Mouse (Mus musculus) layer of hippocampus, postnatal 10 days (tissue): ENCODE measurements around the gene Tldc1. TPM values are rescaled to one million over a fixed set of nuclear protein-coding genes. Genes with fewer than 3 reads are reported as not detected.

Experiments used
- DNase-seq, 2 experiments: peaks; one replicate each; pipeline ENCODE4 v3.0.0; 2021; ENCODE audit warnings: low spot score in 2 of 2
- total RNA-seq, 2 experiments: library from RNA; stranded (reverse); gene quantifications; 2 replicates each; pipeline ENCODE4 v1.2.3; 2021

The Tldc1 gene
- total RNA-seq, 2 experiments from 2014 or later: 16.3 to 18.3 TPM

DNA sequence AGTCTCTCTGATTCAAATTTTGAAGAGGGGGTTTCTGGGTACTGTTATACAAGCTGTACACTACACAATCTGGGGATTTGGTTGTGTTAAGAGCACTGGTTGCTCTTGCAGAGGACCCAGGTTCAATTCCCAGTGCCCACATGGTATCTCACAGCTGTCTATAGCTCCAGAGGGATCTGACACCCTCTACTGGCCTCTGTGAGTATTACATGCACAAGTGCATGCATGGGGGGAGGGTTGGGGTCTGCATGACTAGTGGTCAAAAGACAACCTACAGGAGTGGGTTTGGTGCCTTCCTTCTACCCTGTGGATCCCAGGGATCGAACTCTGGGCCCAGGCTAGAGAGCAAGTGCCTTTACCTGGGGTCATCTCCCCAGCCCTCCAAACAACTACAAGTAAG, 24.4 kb upstream of the Tldc1 start:
- no peak for DNase-seq

DNA sequence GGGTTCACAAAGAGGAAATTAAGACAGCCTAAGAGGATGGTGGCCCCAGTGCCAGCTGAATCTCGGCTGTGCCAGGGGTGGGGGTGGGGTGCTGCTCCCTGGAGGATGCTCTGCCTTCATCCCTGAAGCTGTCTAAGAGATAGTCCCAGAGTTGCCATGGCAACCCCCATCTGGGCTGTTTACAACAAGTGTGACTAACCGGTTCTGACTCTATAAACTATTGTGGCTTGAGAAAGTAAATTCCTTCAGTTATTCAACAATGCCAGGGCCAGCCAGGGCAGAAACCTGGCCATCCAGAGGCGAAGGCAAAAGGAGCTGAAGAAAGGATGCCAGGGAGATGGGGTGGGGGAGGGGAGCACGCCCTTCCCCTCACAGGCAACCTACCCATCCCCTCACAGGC, 23.0 kb upstream of the Tldc1 start:
- no peak for DNase-seq

DNA sequence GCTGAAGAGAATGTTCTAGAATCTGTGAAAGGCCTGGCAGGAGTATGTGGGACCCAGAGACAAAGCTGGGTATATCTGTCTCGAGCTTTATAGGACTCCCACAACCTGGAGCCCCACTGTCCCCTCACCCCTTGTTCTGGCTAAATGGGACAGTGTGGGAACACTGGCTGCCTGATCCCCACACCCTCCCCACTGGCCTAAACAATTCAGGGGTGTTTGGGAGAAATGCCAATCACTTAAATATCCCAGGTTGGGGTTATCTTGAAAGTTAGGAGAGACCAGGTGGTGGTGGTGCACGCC, 20.7 kb upstream of the Tldc1 start:
- no peak for DNase-seq

DNA sequence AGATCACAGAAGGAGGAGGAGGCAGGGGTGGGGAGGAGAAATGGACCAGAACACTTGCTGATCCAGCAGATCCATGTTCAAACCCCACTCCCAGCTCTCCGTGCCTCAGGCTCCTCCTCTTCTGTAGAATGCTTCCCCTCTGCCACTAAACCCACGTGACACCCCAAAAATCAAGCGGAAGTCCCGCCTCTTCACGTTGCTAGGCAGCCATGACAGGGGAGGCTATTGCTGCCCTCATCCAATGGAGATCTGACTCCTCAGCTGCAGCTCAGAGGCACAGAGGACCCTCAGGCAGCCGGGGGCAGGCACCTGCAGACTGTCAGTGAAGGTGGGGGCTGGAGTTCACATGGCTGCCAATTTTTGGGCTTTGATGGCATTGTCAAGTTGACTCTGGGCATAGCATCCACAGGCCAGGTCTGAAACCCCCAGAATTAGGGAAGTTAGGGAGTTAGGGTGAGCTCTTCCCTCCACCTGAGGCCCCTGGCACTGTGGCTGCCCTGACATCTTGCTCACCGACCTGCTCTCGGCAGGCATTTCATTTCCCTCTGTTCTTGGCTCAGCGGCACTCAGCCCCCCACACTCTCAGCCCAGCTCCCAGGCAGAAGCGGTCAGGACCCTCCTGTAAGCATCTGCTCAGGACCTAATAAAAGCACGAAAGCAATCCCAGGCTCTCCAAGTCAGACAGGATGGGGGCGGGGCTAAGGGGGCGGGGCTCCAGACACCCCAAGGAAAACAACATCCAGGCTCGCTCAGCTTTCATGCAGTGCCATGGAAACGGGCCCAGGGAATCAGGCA, 20.2 kb upstream of the Tldc1 start:
- DNase-seq: peak; percentile 75

DNA sequence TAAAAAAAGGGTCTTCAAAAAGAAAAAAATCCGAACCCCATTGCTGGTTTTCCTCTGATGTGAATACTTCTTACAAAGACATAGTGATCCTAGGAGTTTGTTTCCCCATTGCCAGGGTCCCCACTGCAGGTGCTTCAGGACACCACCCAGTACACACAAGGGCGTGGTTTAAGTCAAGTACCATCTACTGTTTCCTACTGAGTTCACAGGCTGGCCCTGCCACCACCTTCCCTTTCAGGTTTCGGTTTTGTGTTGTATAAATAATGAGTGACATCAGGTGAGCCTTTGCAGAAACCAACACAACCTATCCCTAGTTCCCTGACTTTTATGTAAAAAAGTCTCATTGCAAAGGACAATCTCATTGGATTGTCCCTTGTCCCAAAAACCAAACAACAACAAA, 17.4 kb upstream of the Tldc1 start:
- DNase-seq: no peak

DNA sequence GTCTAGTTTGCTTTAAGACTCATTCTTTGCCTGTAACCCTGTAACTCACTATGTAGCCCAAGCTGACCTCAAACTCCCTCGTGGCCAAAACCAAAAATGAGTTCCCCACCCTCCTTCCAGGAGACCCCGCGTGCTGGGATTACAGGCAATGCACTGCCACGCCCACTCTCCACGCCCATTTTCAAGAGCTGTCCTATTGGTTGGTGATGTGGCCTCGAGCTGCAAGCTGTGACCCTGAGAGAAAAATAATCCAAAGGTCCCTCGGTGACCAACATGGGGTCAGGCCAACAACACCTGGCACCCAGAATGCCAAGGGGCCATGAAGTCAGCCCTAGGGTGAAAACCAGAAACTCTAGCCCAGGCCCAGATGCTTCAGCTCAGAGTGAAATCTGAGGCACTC, 16.5 kb upstream of the Tldc1 start:
- no peak for DNase-seq

DNA sequence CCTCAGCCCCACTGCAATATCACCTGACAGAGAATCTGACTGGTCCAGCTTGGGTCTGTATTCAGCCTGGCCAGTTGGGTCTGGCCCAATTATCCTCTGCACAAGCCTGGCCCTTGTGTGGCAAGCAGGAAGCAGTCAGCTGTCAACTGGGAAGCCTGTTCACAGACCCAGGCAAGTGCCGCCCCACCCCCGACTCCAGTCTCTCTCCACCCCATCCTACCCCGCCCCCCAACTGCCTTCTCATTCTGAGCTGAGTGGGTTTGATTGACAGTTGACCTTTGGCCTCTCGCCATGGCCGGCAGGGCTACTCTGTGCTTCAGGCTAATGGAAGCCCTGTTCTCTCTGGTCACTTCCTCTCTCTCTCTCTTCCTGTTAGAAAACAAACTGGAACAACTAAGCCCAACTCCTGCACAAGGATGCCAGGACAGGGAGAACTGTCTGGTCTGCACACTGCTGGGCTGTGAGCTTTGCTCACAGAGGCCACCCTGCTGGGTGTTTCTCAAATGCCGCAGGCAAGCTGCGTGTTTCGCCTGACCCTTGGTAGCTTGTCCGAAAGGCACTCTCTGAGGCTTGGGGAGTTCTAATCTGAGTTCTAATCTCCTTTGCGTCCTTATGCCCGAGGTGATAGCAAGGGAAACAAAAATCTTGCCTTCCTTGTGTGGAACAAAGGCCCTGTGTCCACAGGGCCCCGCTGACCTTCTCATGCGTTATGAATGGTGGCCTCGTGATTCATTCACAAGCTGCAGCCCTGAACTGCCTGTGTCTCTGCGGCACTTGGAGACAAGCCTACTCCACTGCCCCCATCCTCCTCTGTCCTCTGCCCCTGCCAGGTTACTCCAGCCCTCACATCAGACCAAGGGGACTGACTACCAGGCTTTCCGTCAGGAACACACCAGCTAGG, 13.8 kb upstream of the Tldc1 start:
- peak in 1 of 2 experiments; percentile 67 for DNase-seq

DNA sequence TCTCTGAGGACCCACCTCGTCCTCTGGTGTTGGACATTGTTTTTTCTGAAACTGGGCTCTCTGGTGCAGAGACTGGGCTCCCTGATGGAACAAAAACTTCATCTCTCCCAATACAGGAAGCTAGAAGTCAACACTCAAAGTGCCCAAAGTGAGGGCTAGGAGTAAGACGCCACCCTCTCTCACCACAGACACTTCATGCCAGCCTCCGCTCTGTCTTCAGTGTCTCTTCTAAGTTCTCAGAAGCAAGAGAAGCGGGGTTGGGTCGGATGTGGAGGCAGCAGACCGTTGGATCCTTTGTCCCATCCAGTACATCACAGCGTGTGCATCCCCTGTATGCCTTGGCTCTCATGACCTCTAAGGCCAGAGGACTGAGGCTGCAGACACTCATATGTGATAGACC, 11.4 kb upstream of the Tldc1 start:
- DNase-seq: no peak

DNA sequence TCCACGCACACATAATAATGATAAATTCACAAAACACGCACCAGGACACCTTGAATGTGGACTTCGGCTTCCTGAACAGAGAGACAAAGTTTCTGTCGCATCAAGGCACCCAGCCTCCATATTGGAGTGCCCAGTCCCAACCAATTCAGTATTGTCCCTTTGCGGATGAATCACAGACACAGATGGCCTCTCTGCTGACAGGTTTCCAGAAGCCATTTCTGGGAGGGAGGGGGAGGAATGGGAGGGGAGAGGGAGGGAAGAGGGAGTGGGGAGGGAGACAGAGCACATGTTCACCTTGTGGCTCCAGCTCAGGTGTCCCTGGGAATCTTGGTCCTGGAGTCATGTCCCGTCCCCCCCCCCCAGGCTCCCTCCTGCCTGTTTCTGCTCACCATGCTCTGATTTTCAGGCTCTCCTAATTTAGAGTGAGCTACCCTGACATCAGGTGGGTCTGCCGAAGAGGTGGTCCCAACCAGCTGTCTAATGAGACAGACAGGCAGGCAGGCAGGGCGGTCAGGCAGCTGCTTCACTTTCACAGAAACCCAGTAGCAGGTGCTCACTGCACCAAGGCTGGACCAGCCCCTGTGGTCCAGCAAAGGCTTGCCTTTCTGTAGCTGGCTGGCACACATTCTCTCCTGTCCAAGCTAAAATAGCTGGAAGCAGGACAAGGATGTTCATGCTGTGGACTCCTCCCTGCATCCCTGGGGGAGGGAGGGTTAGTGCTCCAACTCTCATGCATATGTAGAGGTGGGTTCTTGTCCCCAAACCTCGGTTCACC, 10.6 kb upstream of the Tldc1 start:
- DNase-seq: no peak

DNA sequence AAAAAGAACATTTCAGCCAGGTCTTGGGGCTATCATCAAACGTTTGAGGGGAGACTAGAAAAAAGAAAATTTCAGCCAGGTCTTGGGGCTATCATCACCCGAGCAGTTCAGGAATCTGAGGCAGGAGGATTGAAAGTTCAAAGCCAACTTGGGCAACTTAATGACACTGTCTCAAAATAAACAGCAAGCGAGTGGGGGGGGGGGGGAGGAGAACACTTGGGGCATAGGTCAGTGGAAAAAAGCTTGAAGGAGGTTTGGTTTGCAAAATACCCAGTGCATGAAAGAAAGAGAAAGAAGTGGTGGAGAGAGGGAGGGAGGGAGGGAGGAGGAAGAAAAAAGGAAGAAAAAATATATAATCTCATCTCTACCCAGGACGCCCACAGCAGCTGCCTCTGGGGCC, 9.1 kb upstream of the Tldc1 start:
- DNase-seq: no peak

DNA sequence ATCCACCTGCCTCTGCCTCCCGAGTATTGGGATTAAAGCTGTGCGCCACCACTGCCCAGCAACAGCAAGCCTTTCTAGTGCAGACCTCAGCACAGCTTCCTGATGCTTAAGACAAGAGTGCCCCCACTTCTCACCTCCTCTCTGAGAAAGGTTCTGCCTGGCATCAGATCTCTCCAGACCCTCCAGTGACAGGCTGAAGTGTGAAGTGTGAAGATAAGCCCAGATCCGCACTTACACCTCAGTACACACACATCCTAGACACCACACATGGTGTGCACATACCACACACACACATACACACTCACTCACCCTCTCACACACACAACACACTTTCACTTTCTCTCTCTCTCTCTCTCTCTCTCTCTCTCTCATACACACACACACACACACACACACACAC, 8.7 kb upstream of the Tldc1 start:
- DNase-seq: no peak

DNA sequence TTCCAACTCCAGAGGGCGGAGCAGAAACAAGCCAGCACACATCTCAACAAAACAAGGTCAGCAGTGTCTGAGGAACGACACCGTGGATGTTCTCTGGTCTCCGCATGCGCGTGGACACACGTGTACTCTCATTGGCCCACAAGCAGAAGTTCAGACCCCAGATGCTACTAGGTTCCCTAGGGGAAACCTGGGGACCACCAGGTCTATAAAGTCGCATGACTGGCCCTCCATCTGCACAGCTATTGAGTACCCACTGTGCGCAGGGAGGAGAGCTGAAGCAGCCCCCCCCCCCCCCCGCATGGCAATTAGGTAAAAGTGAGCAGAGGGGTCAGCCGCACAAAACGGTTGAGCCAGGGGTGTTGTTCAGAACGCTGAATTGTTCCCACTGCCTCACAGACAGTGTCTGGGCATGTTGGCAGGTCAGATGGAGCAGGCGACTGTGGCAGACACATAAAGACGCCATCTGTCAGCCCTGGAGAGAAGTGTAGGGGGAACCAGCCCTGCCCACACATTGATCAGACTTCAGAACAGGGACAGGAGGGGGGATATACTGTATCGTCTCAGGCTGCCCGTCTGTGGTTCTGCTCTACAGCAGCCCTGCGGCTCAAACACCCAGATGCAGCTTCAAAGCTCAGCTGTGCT, 7.7 kb upstream of the Tldc1 start:
- peak in 1 of 2 experiments; percentile 59 for DNase-seq

DNA sequence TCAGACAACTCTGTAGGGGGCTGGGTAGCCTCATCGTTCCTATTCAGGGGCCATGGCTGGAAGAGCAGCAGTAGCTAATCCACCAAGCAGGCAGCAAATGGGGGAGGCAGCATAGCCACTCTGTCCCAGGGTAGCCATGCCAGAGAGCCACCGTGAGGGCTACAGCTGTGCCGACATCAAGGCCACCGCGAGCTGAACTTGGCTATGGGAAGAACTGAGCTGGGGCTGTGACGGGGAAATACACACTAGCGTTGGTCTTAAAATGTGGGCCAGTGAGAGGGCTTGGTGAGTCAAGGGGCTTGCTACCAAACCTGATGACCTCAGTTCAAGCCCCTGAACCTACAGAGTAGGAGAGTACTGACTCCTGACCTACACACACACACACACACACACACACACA, 6.5 kb upstream of the Tldc1 start:
- DNase-seq: no peak

DNA sequence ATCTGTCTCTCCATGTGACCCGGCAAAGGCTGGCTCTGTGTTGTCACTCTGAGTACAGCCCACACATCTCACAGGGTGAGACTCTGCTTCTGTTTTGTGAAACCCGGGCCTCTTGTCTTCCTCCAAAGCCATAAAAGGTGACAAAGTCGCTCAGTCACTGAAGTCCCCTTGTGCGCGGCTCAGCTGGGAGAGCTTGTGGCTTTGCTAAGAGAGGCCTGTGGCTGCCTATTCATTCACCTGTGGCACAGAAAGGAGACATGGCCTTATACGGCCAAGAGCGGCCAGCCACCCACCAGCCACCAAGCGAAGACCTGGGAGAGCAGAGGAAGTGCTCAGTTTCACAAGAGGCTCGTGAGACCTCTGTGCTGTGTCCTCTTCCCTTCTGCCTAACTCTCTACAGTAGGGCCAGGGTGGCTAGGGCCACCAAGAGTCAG, 5.9 kb upstream of the Tldc1 start:
- DNase-seq: no peak

DNA sequence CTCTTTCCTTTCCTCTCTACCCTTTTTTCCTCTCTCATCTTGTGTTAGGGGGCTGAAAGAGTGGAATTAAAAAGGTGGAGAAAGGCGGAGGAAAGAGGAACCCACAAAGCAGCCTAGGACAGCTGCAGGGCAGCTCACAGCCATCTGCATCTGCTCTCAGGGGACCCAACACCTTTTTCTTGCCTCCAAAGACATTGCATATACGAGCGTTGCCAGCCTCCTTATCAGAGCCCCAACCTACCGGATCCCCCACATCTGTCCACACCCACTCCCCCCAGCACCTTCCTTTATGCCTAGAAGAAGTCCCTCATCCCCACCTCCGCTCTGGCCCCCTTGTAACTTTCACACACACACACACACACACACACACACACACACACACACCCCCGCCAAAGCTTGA, 5.4 kb upstream of the Tldc1 start:
- no peak for DNase-seq

DNA sequence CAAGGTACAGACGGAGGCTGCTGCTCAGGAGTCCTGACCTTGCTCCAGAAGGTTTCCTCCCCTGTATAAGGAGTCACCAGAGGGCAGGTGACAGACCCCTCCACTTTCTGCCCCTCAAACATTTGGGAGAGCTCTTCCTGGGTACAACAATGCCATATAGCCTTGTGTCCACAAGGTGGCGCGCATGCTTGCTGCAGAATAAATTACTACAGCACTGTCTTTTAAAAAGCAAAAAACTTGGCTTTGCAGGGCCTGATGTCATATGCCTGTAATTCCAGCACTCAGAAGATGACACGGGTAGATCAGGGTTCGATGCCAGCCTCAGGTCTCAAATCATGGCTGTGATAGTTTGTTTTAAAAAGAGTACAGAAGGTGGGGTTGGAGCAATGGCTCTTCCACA, 4.5 kb upstream of the Tldc1 start:
- DNase-seq: peak; percentile 89 to 90

DNA sequence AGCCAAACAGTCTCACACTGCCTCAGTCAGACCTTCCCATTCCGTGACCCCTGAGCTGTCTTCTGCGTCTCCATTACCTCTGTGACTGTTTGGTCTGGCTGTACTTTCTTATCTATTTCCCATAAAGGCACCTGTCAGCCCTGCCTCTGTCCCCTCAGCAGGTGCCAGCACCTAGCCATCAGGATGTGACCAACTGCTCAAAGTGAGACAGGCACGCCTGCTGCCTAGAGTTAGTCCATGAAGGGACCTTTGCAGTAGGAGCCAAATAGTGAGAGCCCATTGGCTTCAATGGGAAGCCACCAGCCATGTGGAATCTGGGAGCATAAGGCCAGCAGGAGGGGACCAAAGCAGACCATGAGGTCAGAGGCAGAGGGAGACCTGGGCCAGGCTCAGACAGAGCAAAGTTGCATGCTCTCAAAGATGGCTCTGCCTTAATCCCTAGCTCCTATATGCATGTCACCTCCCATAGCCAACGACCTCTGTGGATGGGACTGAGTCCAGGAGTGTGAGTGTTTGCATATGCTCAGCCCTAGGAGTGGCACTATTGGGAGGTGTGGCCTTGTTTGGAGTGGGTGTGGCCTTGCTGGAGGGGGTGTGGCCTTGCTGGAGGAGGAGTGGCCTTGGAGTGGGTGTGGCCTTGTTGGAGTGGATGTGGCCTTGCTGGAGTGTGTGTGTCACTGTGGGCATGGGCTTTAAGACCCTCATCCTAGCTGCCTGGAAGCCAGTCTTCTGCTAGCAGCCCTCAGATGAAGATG, 3.0 kb upstream of the Tldc1 start:
- DNase-seq: no peak

DNA sequence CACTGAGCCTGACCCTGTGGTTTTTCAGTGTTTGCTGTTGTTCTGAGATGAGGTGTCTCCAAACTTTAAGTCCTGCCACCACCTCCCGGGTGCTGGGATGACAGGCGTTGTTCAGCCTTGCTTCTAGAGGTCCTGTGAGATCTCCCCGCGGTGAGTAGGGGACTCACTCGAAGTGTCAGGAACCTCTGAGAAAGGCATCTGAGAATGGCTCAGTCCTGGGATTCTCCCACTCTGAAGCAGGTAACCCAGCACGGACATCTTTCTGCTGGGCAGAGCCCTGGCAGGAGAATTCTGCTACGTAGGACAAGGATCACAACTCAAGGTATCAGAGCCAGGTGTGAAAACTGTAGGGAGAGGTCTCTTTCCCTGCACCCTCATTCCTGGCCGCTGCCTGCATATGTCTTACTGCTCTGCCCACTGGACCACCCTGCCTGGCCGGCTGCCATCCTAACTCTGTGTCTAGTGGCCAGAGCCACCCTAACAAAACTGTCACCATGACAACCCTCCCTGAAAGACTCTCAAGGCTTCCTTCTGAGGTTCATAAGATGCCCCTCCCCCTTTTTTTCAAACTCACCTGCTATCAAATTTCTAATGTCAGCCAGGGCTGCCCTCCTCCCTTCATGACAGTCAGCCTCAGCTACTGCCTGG, 2.3 kb upstream of the Tldc1 start:
- no peak for DNase-seq

DNA sequence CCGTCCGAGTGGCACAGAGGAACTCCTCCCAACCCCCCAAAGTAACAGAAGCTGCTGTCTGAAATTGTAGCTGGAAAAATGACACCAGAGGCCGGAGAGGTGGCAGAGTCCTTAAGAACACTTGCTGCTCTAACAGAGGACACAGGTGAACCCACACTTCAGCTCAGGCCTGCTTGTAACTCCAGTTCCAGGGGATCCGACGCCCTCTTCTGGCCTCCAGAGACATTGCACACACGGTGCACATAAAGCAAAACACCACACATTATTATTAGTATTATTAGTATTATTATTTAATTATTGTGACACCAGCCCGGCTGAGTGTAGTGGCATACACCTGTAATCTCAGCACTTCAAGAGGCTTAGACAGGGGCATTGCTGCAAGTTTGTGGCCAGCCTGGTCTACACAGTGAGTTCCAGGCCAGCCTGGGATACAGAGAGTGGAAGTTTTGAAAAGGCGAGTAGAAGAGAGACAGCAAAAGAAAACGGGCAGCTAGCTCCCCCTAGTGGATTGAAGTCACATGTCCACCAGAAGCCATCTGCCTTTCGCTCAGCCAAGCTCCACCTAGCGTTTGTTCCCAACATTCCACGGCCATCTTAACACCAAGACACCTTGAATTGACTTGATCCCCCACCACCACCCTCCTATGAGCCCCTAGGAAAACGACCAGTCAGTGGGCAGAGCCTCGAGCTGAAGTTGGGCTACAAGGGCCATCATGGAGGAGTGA, 959 bp upstream of the Tldc1 start:
- peak; percentile 83 to 87 for DNase-seq
